Mouse (Mus musculus): ENCODE data around the gene Kif1bp.

GRCm38 (mm10) chr10:62517511-62517910 lies 60.7 kb downstream of the Kif1bp start:
- TF ChIP-seq GATA1 (IDR thresholded peaks at IDR 0.05; ENCODE audit: borderline replicate concordance, low read length): no peak
- no peak for TF ChIP-seq FLI1 (IDR thresholded peaks at IDR 0.05; ENCODE audit: low read length)
